Mouse (Mus musculus) midbrain, embryonic 16.5 days (tissue): ENCODE measurements at regions not wholly inside any gene's neighbourhood (a gene's known extent, or its start where the extent isn't known, plus 50 kb on each side); places are given as distances from the start of the nearest gene placed in this dataset.
A peak's percentile ranks its signal among the peaks of the same experiment; 100 is the strongest.

Experiments used
- ATAC-seq: fragments of 200-750 bp; cut with Nextera tagmentation; 2 replicates; pipeline ENCODE4 v1.8.0; 2017; ENCODE audit warnings: moderate TSS enrichment
- H3K27ac ChIP-seq: fragments of 300-500 bp; sonication (generic); 2 replicates; pipeline ENCODE4 v1.5.1; 2014; ENCODE audit warnings: mild to moderate bottlenecking, low read length, mixed read lengths
- H3K27me3 ChIP-seq: fragments of 300-500 bp; sonication (generic); 2 replicates; pipeline ENCODE4 v1.6.1; 2014; ENCODE audit warnings: low read depth, low read length, mixed read lengths; ENCODE audit not compliant: control insufficient read depth, insufficient read depth
- H3K36me3 ChIP-seq: fragments of 300-500 bp; sonication (generic); 2 replicates; pipeline ENCODE4 v1.6.1; 2014; ENCODE audit warnings: mild to moderate bottlenecking, low read length, moderate library complexity, mixed read lengths; ENCODE audit not compliant: control insufficient read depth, insufficient read depth
- H3K4me1 ChIP-seq: fragments of 300-500 bp; sonication (generic); 2 replicates; pipeline ENCODE4 v1.6.1; 2014; ENCODE audit warnings: mild to moderate bottlenecking, low read length, mixed read lengths; ENCODE audit not compliant: control insufficient read depth, insufficient read depth
- H3K4me2 ChIP-seq: fragments of 300-500 bp; sonication (generic); 2 replicates; pipeline ENCODE4 v1.6.1; 2014; ENCODE audit warnings: mild to moderate bottlenecking, low read length, mixed read lengths
- H3K4me3 ChIP-seq: fragments of 300-500 bp; sonication (generic); 2 replicates; pipeline ENCODE4 v1.5.1; 2014; ENCODE audit warnings: low read depth, mild to moderate bottlenecking, low read length, moderate library complexity, mixed read lengths
- H3K9ac ChIP-seq: fragments of 300-500 bp; sonication (generic); 2 replicates; pipeline ENCODE4 v1.6.1; 2014; ENCODE audit warnings: low read depth, low read length, mixed read lengths
- H3K9me3 ChIP-seq: fragments of 300-500 bp; sonication (generic); replicated peaks from 2 replicates; pipeline ENCODE4 v1.6.1; 2014; ENCODE audit warnings: mild to moderate bottlenecking, low read length, mixed read lengths; ENCODE audit not compliant: control insufficient read depth, poor library complexity, severe bottlenecking
- WGBS: fragments of 180-500 bp; shearing (Covaris S2); extraction: QIAGEN DNeasy Blood & Tissue Kit; methylation state at CpG from one replicate; pipeline ENCODE4 v1.1.7; 2014; 5-methylcytosine and 5-hydroxymethylcytosine counted together

GRCm38 (mm10) chr12:39526535-39527215 is 511.1 kb downstream of the Arl4a start:
- 26% methylated on average over 6 of the region's 6 CpGs for WGBS
- H3K4me2 ChIP-seq, result no peak overlapping the region
- H3K4me3 ChIP-seq, result no peak overlapping the region
- peak; percentile 36; the same call in 1 of the 2 replicates for ATAC-seq
- no peak overlapping the region for H3K27ac ChIP-seq
- H3K4me1 ChIP-seq, result no peaks in the 10 kb centered on the region; the same call in 1 of the 2 replicates
- no peak overlapping the region for H3K9ac ChIP-seq
- no peaks in the 10 kb centered on the region for H3K9me3 ChIP-seq
- H3K27me3 ChIP-seq, result no peaks in the 10 kb centered on the region
- H3K36me3 ChIP-seq, result no peaks in the 10 kb centered on the region

DNA sequence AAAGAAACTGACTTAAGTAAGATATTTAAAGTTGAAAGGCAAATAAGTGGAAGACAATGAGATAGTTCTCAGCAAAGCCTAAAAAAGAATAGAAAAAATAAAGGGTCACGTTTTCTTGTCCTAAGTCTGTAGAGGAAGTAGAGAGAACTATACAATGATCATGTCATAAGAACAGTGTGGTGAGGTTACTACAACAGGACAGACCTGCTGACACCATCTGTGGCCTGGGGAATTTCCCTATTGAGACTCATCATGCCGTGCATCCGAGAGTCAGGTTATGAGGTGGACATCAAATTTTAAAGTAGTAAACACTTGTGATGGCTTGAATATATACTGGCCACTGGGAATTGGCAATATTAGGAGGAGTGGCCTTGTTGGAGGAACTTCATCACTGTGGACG is 522.1 kb downstream of the Arl4a start:
- WGBS, result 82% methylated on average over 4 of the region's 4 CpGs
- Histone ChIP-seq H3K9ac (no peak overlapping the region), H3K36me3 (no peaks in the 10 kb centered on the region), H3K4me1 (no peaks in the 10 kb centered on the region), H3K9me3 (no peaks in the 10 kb centered on the region), H3K4me3 (no peak overlapping the region), H3K4me2 (no peak overlapping the region), H3K27ac (no peak overlapping the region), H3K27me3 (no peaks in the 10 kb centered on the region)
- ATAC-seq, result no peak

DNA sequence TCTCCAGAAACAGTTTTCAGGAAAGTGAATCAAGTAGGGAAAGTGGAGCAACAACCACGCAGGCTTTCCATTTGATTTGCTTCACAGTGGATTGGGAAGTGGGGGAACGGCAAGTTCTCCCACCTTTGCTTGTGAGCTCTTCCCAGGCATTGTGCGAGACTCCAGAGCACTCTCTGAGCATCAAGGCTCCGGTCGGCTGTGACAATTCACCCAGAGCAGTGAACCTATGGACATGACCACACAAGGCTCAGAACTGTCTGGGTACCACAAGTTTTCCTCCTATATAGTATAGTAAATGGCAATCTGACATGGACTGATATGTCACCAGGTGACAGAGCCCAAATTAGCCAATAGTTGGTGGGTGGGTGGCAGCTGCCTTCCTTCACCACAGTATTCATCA is 527.0 kb downstream of the Arl4a start:
- H3K9ac ChIP-seq, result no peak overlapping the region
- H3K4me3 ChIP-seq, result no peak overlapping the region
- no peak for ATAC-seq
- H3K27me3 ChIP-seq, result no peaks in the 10 kb centered on the region
- no peaks in the 10 kb centered on the region for H3K36me3 ChIP-seq
- peaks cover 4% of the 10 kb centered on the region; the same call in 1 of the 2 replicates for H3K4me1 ChIP-seq
- no peaks in the 10 kb centered on the region for H3K9me3 ChIP-seq
- no peak overlapping the region for H3K27ac ChIP-seq
- 74% methylated on average over 5 of the region's 5 CpGs for WGBS
- no peak overlapping the region for H3K4me2 ChIP-seq

- Histone ChIP-seq H3K9ac (peak overlapping the region; percentile 22), H3K9me3 (no peaks in the 10 kb centered on the region), H3K27ac (no peak overlapping the region), H3K4me3 (peak overlapping the region; percentile 15), H3K4me1 (peaks cover 4% of the 10 kb centered on the region; the same call in 1 of the 2 replicates), H3K4me2 (peak overlapping the region; percentile 48), H3K27me3 (no peaks in the 10 kb centered on the region), H3K36me3 (no peaks in the 10 kb centered on the region)
- peak; percentile 99 for ATAC-seq
- 8% methylated on average over 13 of the region's 13 CpGs for WGBS
Measured at GRCm38 (mm10) chr12:39510073-39510812, 527.6 kb downstream of the Arl4a start.

DNA sequence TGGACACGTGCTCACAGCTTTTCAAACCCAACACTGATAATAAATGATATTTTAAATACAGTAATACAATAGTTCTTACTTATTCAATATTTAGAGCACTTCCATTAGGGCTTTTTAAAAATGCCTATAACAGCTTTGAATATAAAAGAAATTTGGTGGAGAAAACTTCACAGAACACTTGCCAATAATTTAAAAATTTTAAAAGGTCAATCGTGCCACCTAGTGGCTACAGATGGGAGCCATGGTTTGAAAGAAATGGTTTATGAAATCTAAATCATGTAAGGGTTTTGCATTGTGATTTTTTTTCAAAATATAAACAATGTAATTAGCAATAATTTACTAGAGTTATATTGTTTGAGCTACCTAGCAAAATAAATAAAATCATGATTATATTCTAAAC is 541.6 kb downstream of the Arl4a start:
- Histone ChIP-seq H3K27me3 (no peaks in the 10 kb centered on the region), H3K4me2 (no peak overlapping the region), H3K9me3 (no peaks in the 10 kb centered on the region), H3K4me3 (no peak overlapping the region), H3K4me1 (no peaks in the 10 kb centered on the region), H3K9ac (no peak overlapping the region), H3K36me3 (no peaks in the 10 kb centered on the region), H3K27ac (no peak overlapping the region)
- no peak for ATAC-seq
- 45% methylated on average over 2 of the region's 2 CpGs for WGBS

DNA sequence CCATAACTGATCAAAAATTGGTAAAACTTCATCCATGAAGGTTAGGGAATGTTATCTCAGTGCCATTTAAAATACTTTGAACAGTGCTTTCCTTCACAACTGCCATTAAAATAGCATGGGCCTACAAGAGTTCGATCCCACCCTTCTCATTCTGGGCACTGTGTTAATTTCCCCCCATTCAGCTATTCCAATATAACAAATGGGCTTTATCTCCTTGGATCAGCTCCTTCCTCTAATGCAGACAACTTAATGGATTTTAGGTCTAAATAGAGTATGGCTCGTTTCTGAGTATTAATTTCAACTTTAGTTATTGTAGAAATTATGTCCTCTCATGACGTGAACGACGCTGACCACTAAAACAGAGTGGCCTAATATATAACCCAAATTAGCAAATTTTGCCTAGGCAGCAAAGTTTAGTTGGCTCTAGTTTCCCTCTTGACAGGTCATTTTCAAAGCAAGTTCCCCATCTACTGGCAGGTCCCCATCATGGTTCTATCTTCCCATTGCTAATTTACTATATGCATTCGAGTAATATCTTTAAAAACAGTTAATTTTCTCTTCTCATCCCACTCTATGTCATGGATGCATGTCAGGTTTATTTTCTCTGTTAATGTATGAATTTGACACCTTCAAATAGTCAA is 544.1 kb downstream of the Arl4a start:
- Histone ChIP-seq H3K9me3 (no peaks in the 10 kb centered on the region), H3K36me3 (no peaks in the 10 kb centered on the region), H3K9ac (no peak overlapping the region), H3K4me2 (no peak overlapping the region), H3K27ac (no peak overlapping the region), H3K4me1 (no peaks in the 10 kb centered on the region), H3K27me3 (no peaks in the 10 kb centered on the region), H3K4me3 (no peak overlapping the region)
- peak; percentile 60; the same call in 1 of the 2 replicates for ATAC-seq
- WGBS, result 79% methylated on average over 6 of the region's 6 CpGs

DNA sequence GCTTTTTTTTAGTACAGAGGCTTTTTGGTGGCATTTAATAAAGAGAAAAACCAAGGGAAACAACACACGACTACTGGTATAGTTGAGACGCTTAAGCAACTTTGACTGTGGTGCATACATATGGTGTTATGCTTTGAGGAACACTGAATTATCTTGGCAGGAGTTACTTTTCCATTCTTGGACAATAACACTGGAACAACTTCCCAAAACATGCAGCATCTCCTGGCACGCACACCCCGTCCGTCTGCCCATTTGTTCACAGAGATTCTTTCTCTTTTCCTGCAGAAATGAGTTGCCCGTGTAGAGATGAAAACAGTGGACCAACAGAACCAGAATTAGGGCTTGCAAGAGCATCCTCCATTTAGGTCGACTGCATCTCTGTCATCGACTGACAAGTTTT is 544.7 kb downstream of the Arl4a start:
- Histone ChIP-seq H3K36me3 (no peaks in the 10 kb centered on the region), H3K4me2 (no peak overlapping the region), H3K9me3 (no peaks in the 10 kb centered on the region), H3K27ac (no peak overlapping the region), H3K9ac (no peak overlapping the region), H3K4me1 (no peaks in the 10 kb centered on the region), H3K4me3 (no peak overlapping the region), H3K27me3 (no peaks in the 10 kb centered on the region)
- WGBS, result 87% methylated on average over 8 of the region's 8 CpGs
- ATAC-seq, result no peak

- Histone ChIP-seq H3K9ac (no peak overlapping the region), H3K36me3 (no peaks in the 10 kb centered on the region)
Measured at GRCm38 (mm10) chr12:39472984-39473383, 564.8 kb downstream of the Arl4a start.

More at GRCm38 (mm10) chr12:39472984-39473383, 564.8 kb downstream of the Arl4a start:
- Histone ChIP-seq H3K27me3 (no peaks in the 10 kb centered on the region), H3K4me1 (no peaks in the 10 kb centered on the region), H3K4me3 (no peak overlapping the region), H3K27ac (no peak overlapping the region), H3K4me2 (no peak overlapping the region), H3K9me3 (no peaks in the 10 kb centered on the region)
- ATAC-seq, result no peak
